Comparison of ENCODE assay signal across 2 mouse cellular contexts in genomic region chr7:102255954-102256353, GRCm38 (mm10).
TF ChIP-seq lines count a peak whose summit lies in the region.

TSS of gene Rhog (minus strand) at chr7:102256054.

TF ChIP-seq in CH12.LX, 34 proteins besides CTCF, POLR2A, EP300 and RAD21 (continued from another document):
- no peak for TF ChIP-seq SMC3 (IDR thresholded peaks at IDR 0.05; ENCODE audit: low read depth, low read length)
- no peak for TF ChIP-seq CHD2 (IDR thresholded peaks at IDR 0.05; ENCODE audit: low read length)
- no peak for TF ChIP-seq NELFE (IDR thresholded peaks at IDR 0.05; ENCODE audit: low read depth, low read length)
- no peak for TF ChIP-seq ZC3H11A (IDR thresholded peaks at IDR 0.05; ENCODE audit: low read depth, low read length)
- no peak for TF ChIP-seq ZKSCAN1 (IDR thresholded peaks at IDR 0.05; ENCODE audit: borderline replicate concordance, low read depth, low read length)
- no peak for TF ChIP-seq CHD1 (IDR thresholded peaks at IDR 0.05; ENCODE audit: low read depth, low read length)
- TF ChIP-seq JUND (conservative IDR thresholded peaks at IDR 0.05; ENCODE audit: low read depth, low read length), result no peak

TF ChIP-seq in MEL, 35 proteins besides CTCF, POLR2A, EP300 and RAD21 (continued from another document):
- TF ChIP-seq BHLHE40 (IDR thresholded peaks at IDR 0.05; ENCODE audit: borderline replicate concordance, low read depth, low read length) (no peak), SIN3A (IDR thresholded peaks at IDR 0.05; ENCODE audit: low read length) (no peak), RCOR1 (IDR thresholded peaks at IDR 0.05; ENCODE audit: low read depth, low read length) (no peak), TCF12 (IDR thresholded peaks at IDR 0.05; ENCODE audit: low read depth, low read length) (no peak)
